Mouse (Mus musculus) gastrocnemius, postnatal 25 days (tissue): ENCODE results near the gene Mdc1. TPM values are rescaled to one million over a fixed set of nuclear protein-coding genes. Genes with fewer than 3 reads are reported as not detected.
A peak's percentile ranks its signal among the peaks of the same experiment; 100 is the strongest.

Experiments
- DNase-seq: peaks from one replicate; pipeline ENCODE4 v3.0.0; 2022
- long read RNA-seq, 2 experiments: library from polyadenylated mRNA; stranded (forward); transcript quantifications; one replicate each; pipeline ENCODE4 v2.0.0; 2021
- total RNA-seq, 2 experiments: library from RNA; stranded (reverse); gene quantifications; 1 replicate in 1 of 2; 2 replicates in 1 of 2; pipeline ENCODE4 v1.2.3; 2021

Mdc1 gene
- total RNA-seq: 1 to 10 TPM; 3.7 to 5.2 TPM
- long read RNA-seq, experiment 1, partial matches to known transcripts: 0 of 2 reads
- long read RNA-seq, experiment 1, other reads (novel, unspliced or antisense): 2 of 2 reads
- long read RNA-seq, experiment 2: 0 reads

DNA sequence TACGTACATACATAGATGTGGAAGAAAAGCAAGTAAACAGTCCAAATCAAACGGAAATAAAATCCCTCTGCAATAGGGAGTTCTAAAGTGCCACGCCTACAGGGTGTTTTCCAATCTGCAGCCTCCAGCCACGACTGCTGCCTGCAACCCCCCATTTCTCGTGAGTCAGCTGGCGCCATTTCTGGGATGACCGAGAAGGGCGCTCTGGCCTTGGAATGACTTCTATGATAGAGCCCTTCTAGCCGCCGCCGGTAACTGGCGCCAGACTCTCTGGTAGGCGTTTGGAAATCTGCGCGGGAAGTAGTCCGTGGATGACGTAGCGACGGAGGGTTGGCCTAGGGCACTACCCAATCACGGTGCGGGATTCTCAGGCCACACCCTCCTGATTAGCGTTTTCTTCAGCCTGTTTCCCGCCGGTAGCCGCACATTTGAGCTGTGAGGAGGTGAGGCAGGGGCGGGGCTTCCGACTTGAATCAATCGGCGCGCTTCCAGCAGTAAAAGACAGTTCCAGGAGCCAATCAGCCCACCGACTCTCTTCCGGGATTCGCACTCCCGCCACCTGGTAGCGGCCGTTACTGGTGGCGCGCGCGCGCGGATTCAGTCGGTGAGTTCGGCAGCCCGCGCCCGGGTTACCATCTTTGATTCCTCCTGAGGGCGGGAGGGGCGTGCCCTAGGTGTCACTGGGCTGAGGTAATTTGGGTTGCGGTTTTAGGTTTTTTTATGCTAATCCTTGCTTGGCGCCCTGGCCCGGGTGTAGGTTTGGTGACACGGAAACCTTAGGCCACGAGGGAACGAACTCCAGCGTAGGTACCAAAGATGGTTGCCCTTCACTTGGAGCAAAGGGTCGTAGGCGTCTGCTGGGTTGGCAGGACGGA lies at the start of gene Mdc1:
Gene Mdc1, plus strand, starts transcription at position 440 of the 875 bp plus-strand sequence.
- DNase-seq: peak; percentile 99

DNA sequence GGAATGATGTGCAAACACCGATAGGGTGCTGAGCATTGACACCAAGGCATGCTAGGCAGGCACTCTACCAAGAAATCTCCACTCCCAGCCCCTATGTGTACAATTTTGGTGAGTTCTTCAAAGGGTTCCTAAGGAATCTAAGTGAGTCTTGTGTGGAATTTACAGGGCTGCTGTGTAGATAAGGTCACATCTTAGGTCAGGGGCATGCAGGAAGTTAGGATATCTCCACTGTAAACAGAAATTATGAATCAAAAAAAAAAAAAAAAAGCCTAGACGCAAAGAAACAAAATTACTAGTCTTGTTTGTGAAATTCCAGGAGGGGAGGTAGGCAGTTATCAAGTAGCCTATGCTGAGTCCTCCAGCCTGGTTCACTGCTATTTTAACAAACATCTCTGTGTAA lies 48.5 kb upstream of the Mdc1 start:
- DNase-seq: no peak

DNA sequence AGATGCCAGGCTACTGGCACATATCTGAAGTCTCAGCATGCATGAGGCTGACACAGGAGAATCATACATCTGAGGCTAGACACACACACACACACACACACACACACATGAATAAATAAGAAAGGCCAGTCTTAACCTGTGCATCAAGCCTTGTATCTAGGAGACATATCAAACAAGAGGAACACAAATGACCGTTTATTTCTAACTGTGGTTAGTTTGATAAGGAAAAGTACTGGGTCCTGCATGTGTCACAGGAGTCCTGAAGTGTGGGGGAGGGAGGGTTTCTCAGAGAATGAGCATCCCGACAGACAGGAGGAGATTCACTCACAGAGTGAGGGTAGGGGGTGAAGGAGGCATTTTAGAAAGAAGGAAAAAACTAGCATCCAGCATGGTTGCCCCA lies 46.2 kb upstream of the Mdc1 start:
- DNase-seq: no peak

GRCm38 (mm10) chr17:35795656-35796055 lies 45.7 kb upstream of the Mdc1 start:
- no peak for DNase-seq

DNA sequence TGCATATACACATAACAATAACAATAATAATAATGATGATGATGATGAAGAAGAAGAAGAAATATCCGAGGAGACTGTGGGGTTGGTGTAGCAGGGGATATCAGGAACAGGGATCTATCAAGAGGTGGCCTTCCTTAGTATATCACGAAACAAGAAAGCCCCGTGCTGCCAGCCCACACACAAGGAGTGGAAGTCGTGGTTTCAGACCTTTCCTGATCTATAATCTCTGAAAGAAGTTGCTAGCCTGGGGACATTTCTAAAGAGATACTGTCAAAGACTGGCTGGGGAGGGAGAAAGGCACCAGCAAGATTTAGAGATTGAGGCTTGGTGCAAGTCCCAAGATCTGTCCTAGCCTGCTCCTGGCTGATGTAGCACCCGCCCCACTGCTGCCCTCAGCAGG lies 44.5 kb upstream of the Mdc1 start:
- DNase-seq: no peak

GRCm38 (mm10) chr17:35800905-35801304 lies 40.4 kb upstream of the Mdc1 start:
- no peak for DNase-seq

GRCm38 (mm10) chr17:35803020-35803419 lies 38.3 kb upstream of the Mdc1 start:
- DNase-seq: no peak

DNA sequence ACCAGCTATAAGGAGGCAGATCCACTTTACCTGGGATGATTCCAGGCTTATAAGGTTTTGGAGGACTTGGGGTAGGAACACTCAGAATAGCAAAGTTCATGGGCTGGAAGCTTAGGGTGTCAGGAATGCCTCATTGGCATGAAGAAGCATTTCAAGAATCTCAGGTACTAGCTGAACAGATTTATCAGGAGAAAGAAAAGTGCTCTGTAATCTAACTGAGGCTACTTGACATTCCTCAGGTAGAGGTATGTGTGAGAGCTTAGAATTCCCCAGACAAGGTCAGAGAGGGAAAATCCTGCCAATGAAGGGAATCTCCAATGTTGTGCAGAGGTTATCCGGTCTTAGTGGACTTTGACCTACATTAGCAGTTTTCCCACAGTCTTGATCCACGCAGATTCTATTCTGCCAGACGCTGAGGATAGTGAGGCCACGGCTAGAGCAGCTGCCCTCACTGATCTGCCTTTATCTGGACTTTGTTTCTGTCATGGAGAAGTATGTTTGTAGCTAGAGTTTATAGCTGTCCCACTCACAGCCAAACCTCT lies 37.4 kb upstream of the Mdc1 start:
- DNase-seq: no peak

DNA sequence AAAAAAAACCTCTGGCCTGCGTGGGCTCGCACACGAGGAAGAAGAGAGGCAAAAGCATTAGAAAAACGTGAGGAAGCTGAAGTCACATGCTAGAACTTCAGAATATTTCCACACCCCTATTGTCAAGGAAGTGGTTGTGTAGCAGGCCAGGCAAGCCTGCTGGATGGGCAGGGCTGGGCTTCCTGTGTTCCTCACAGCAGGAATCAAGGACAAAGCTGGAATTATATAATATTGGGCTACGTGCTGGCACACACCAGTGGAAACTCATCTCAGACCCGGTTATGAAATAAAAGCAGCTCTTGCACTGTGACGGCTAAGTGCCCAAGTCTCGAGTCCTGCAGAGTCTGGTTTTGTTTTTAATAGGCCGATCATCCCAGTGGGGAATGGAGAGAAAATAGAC lies 33.2 kb upstream of the Mdc1 start:
- peak; percentile 87 for DNase-seq

DNA sequence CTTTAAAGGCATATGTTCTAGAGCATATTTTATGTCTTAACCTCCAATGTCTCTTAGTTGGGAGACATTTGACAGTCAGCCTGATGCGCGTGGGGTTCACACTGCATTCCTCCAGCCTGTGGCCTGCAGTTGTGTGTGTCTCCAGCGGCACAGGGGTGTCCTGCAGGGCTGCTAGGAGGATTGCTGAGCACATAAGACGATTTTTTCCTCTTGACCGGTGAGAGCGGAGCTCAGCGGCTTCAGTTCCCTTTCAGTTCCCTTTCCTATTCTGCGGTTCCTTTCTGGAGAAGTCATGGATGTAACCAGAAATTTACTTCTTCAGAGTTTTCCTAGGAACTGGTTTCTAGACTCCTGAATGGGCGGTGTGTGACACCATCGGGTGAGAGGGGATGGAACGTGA lies 31.9 kb upstream of the Mdc1 start:
- no peak for DNase-seq

- DNase-seq: no peak
These were observed 30.2 kb upstream of the Mdc1 start for GRCm38 (mm10) chr17:35810900-35811648.

DNA sequence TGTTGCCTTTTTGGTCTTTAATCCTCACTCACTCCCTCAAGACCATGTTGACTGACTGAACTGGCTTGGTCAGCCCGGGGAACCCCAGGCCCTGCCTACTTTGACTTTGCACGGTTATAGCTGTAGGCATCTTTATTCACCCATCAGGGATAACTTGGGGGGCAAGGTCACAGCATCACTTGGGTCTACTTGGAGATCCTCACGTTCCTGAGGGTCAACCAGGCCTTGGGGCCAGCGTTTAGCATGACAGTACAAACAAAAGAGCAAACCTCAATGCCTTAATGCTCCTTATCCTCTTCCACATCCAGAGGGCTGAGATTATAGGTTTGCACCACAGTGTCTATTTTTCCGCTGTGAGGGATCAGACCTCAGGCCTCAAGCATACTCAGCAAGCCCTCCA lies 29.0 kb upstream of the Mdc1 start:
- DNase-seq: no peak

DNA sequence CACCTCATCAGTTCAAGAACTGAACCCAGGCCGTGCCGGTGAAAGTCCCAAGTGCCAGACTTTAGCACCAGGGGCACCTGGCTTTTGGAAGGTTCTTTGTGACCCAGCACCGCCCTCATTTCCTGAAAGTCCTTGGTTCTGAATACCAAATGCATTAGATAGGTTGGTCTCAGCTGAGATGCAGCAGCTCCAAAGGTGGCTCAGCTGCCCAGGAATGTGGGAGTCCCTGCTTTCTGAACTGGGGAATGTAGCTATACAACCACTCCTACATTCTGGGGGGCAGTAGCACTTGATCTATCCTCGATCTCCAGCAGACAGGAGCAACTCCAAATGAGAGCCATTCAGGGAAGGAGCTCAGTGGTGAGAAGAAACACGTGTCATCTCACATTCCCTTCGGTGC lies 28.6 kb upstream of the Mdc1 start:
- no peak for DNase-seq

- DNase-seq: peak; percentile 89
These were observed 28.1 kb upstream of the Mdc1 start for GRCm38 (mm10) chr17:35813245-35813647.

GRCm38 (mm10) chr17:35813653-35814052 lies 27.7 kb upstream of the Mdc1 start:
- no peak for DNase-seq

- no peak for DNase-seq
These were observed 26.6 kb upstream of the Mdc1 start for GRCm38 (mm10) chr17:35814678-35815077.

- DNase-seq: no peak
These were observed 25.5 kb upstream of the Mdc1 start for GRCm38 (mm10) chr17:35815836-35816235.

- no peak for DNase-seq
These were observed 24.6 kb upstream of the Mdc1 start for GRCm38 (mm10) chr17:35816686-35817085.

DNA sequence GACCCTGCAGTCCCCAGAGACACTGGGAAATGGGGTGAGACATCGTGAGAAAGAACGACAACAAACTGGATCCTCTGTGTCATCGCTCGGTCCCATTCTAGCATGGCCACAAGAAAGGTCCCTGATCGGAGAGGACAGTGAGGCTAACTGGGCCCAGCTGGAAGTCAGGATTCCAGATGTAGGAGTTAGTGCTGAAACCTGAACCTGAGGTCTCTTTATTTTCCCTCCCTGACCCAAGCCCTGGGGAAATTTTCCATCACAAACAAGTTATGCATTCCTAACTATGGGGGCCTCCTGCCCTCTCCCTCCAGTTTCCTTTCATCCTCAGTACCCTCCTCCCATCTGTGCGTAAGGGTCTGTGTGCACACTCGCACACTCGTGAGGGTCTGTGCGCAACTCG lies 24.1 kb upstream of the Mdc1 start:
- no peak for DNase-seq

GRCm38 (mm10) chr17:35820111-35820510 lies 21.2 kb upstream of the Mdc1 start:
- DNase-seq: no peak

GRCm38 (mm10) chr17:35821439-35822430 lies 19.6 kb upstream of the Mdc1 start, which contains the start of gene Ier3:
Ier3 (plus strand) TSS chr17:35821684.
- DNase-seq: peak; percentile 85

DNA sequence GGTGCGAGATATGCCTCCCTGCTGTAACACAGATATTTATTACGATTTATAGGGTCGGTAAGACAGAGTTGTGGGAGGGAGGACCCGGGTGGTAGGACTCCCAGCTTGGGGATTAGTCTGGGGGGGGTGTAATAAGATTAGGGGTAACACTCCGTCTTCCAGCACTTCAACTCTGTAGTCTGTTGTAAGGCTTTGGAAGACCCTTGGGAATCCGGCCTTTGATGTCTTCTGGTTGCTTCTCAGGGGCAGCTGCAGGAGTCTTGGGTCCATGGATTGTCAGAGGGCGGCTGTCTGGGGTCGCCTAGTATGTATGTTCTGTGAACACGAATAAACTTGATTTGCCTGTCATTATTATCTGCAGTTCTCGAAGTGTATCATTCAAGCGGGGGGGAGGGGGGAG lies 18.8 kb upstream of the Mdc1 start:
- DNase-seq: no peak
